In the genomic region with DNA sequence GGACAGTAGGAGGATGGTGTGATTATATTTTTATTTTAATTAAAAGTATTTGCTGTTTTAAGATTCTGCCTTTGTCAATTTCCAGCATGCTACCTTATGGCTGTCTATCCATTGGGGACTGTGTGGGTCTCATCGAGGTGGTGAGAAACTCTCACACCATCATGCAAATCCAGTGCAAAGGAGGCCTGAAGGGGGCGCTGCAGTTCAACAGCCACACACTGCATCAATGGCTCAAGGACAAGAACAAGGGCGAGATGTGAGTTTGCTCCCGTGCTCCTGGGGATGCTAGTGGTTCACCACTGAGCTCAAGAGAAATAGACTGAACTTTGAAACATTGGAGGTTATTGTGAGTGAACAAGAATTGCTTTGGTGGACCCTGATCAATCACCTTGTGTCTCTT, we compare ENCODE assay signal across 8 mouse cellular contexts. TPM values are rescaled to one million over a fixed set of nuclear protein-coding genes. Genes with fewer than 3 reads are reported as not detected.
A peak's percentile ranks its signal among the peaks of the same experiment; 100 is the strongest.
DNase-seq lines count a peak whose midpoint lies in the region; ATAC-seq and TF ChIP-seq lines count a peak whose summit lies in the region.

No protein-coding gene starts in this region.

- H3K9ac ChIP-seq in hindbrain, embryonic 11.5 days (ENCODE audit: low read depth, low read length), result no peak overlapping the region
- H3K9ac ChIP-seq in hindbrain, embryonic 16.5 days (ENCODE audit: low read depth, low read length), result no peak overlapping the region
- no peak overlapping the region for H3K9ac ChIP-seq in ES-Bruce4 (ENCODE audit: low read depth, poor library complexity, severe bottlenecking)

- no peak for ATAC-seq in hindbrain, embryonic 11.5 days (ENCODE audit: low FRiP score)
- ATAC-seq in hindbrain, embryonic 16.5 days, result no peak; the same call in 1 of the 2 replicates

- no peaks in the 10 kb centered on the region for H3K27me3 ChIP-seq in hindbrain, embryonic 11.5 days (ENCODE audit: control insufficient read depth, insufficient read depth, low read length)
- no peaks in the 10 kb centered on the region for H3K27me3 ChIP-seq in hindbrain, embryonic 16.5 days (replicated peaks; ENCODE audit: control insufficient read depth, insufficient read depth, low read length)
- no peaks in the 10 kb centered on the region for H3K27me3 ChIP-seq in ES-Bruce4 (ENCODE audit: control insufficient read depth, insufficient read depth, low read length, poor library complexity, severe bottlenecking)

- no peak overlapping the region for H3K4me3 ChIP-seq in hindbrain, embryonic 11.5 days (ENCODE audit: low read depth, low read length)
- H3K4me3 ChIP-seq in hindbrain, embryonic 16.5 days (ENCODE audit: low read length), result no peak overlapping the region
- H3K4me3 ChIP-seq in ES-Bruce4 (ENCODE audit: low read depth, low read length), result no peak overlapping the region

- peak; percentile 79 for TF ChIP-seq CTCF in ES-Bruce4 (IDR thresholded peaks at IDR 0.05; ENCODE audit: low read depth, low read length)

- H3K36me3 ChIP-seq in hindbrain, embryonic 11.5 days (ENCODE audit: control insufficient read depth, insufficient read depth, low read length), result peaks cover 3% of the 10 kb centered on the region
- H3K36me3 ChIP-seq in hindbrain, embryonic 16.5 days (ENCODE audit: control insufficient read depth, insufficient read depth, low read length), result peaks cover 29% of the 10 kb centered on the region
- peaks cover 26% of the 10 kb centered on the region for H3K36me3 ChIP-seq in ES-Bruce4 (ENCODE audit: control insufficient read depth, insufficient read depth, low read length, poor library complexity, severe bottlenecking)

- no peak overlapping the region for H3K27ac ChIP-seq in hindbrain, embryonic 11.5 days (ENCODE audit: low read depth, low read length)
- H3K27ac ChIP-seq in hindbrain, embryonic 16.5 days (ENCODE audit: low read depth, low read length), result no peak overlapping the region
- no peak overlapping the region for H3K27ac ChIP-seq in ES-Bruce4 (ENCODE audit: insufficient read depth, low read length)

- H3K9me3 ChIP-seq in hindbrain, embryonic 11.5 days (ENCODE audit: control insufficient read depth, low read length), result no peaks in the 10 kb centered on the region
- H3K9me3 ChIP-seq in hindbrain, embryonic 16.5 days (ENCODE audit: control insufficient read depth, low read length), result no peaks in the 10 kb centered on the region
- no peaks in the 10 kb centered on the region for H3K9me3 ChIP-seq in ES-Bruce4 (replicated peaks; ENCODE audit: control insufficient read depth, insufficient read depth, low read length, poor library complexity, severe bottlenecking)

- no peaks in the 10 kb centered on the region for H3K4me1 ChIP-seq in hindbrain, embryonic 11.5 days (replicated peaks; ENCODE audit: control insufficient read depth, insufficient read depth, low read length)
- H3K4me1 ChIP-seq in hindbrain, embryonic 16.5 days (ENCODE audit: control insufficient read depth, insufficient read depth, low read depth, low read length), result no peaks in the 10 kb centered on the region
- H3K4me1 ChIP-seq in ES-Bruce4 (ENCODE audit: control insufficient read depth, insufficient read depth, low read length), result no peaks in the 10 kb centered on the region

- no peak overlapping the region for H3K4me2 ChIP-seq in hindbrain, embryonic 11.5 days (replicated peaks; ENCODE audit: low read depth, low read length)
- no peak overlapping the region for H3K4me2 ChIP-seq in hindbrain, embryonic 16.5 days (ENCODE audit: low read length)

- 66% methylated on average over 4 of the region's 4 CpGs for WGBS in hindbrain, embryonic 11.5 days
- 67% methylated on average over 4 of the region's 4 CpGs for WGBS in hindbrain, embryonic 16.5 days

- TF ChIP-seq POLR2A in ES-Bruce4 (IDR thresholded peaks at IDR 0.05; ENCODE audit: insufficient read depth, low read length), result no peak

- DNase-seq in hindbrain, embryonic 11.5 days (ENCODE audit: low spot score), result peak; percentile 59
- DNase-seq in 3134 (ENCODE audit: extremely low read depth, insufficient read length, low spot score), result peak; percentile 36
- DNase-seq in c-Kit-positive CD71-positive TER-119-positive erythroid progenitor cells, embryonic 14.5 days (ENCODE audit: low spot score), result peak; percentile 32
- peak; percentile 59 to 70 for DNase-seq in kidney, postnatal 25 days
- peak; percentile 59 for DNase-seq in retina, postnatal 1 day
- DNase-seq in ovary, postnatal 10 days (ENCODE audit: low spot score), result no peak

- no peak for TF ChIP-seq EP300 in ES-Bruce4 (IDR thresholded peaks at IDR 0.05; ENCODE audit: insufficient read depth, low read depth, low read length)

RNA-seq across cellular contexts. Expression of gene Kcnmb3, which starts 32.3 kb away (rescaled TPM):
- 0.12 TPM in 1 of 2 replicates, not detected in the other for polyA plus RNA-seq in hindbrain, embryonic 11.5 days (2014; fragmentation: Nextera tagmentation; extraction: Ambion mirVana)
- polyA plus RNA-seq in hindbrain, embryonic 16.5 days (2015; fragmentation: Nextera tagmentation; extraction: Ambion mirVana), result 0.14 TPM in 1 of 2 replicates, not detected in the other
- not detected in 2 replicates for polyA plus RNA-seq in ES-Bruce4 (2011; ENCODE audit: insufficient read depth, insufficient read length, low read depth, missing spikeins)

RNA-seq across cellular contexts. Expression of gene Zfp639, which starts 50.3 kb away (rescaled TPM):
- polyA plus RNA-seq in hindbrain, embryonic 11.5 days (2014; fragmentation: Nextera tagmentation; extraction: Ambion mirVana), result 48.0 and 48.1 TPM in 2 replicates
- 35.7 and 38.5 TPM in 2 replicates for polyA plus RNA-seq in hindbrain, embryonic 16.5 days (2015; fragmentation: Nextera tagmentation; extraction: Ambion mirVana)
- polyA plus RNA-seq in ES-Bruce4 (2011; ENCODE audit: insufficient read depth, insufficient read length, low read depth, missing spikeins), result 49.8 and 55.1 TPM in 2 replicates
